ENCODE assay signal across 15 mouse cellular contexts in genomic region chr1:88921401-88921800, GRCm38 (mm10).
"Had no signal": no experiment of that assay in that cellular context is flagged by ENCODE, and none has a peak within 500 bp of the region (broad histone marks: within the 10 kb centered on the region; RNA-seq: fewer than 3 reads in every experiment).

No protein-coding gene starts in this region.

- H3K9ac ChIP-seq: lung, embryonic 14.5 days; midbrain, embryonic 12.5 days; neural tube, embryonic 12.5 days had no signal

- H3K27me3 ChIP-seq: midbrain, embryonic 12.5 days; neural tube, embryonic 12.5 days had no signal

- DNase-seq: lung, adult 18-20 months; lung, embryonic 14.5 days; lung, postnatal 10 days; lung, postnatal 4 days; midbrain, embryonic 14.5 days; right cerebral cortex, postnatal 25 days; right cerebral cortex, postnatal 4 days; spleen, adult 18-20 months; thymus, adult 18-20 months; thymus, postnatal 14 days; thymus, postnatal 36 days had no signal

- H3K36me3 ChIP-seq: midbrain, embryonic 10.5 days; midbrain, embryonic 12.5 days; neural tube, embryonic 12.5 days had no signal

- H3K9me3 ChIP-seq: midbrain, embryonic 12.5 days had no signal

- H3K4me3 ChIP-seq: midbrain, embryonic 10.5 days; midbrain, embryonic 12.5 days; neural tube, embryonic 12.5 days had no signal

- H3K4me2 ChIP-seq: lung, embryonic 14.5 days; midbrain, embryonic 12.5 days; neural tube, embryonic 12.5 days had no signal

- H3K27ac ChIP-seq: midbrain, embryonic 10.5 days; midbrain, embryonic 12.5 days; neural tube, embryonic 12.5 days had no signal

- ATAC-seq: midbrain, embryonic 16.5 days had no signal
